Mouse (Mus musculus): ENCODE measurements around the gene Cyp4x1.

The Cyp4x1 gene

DNA sequence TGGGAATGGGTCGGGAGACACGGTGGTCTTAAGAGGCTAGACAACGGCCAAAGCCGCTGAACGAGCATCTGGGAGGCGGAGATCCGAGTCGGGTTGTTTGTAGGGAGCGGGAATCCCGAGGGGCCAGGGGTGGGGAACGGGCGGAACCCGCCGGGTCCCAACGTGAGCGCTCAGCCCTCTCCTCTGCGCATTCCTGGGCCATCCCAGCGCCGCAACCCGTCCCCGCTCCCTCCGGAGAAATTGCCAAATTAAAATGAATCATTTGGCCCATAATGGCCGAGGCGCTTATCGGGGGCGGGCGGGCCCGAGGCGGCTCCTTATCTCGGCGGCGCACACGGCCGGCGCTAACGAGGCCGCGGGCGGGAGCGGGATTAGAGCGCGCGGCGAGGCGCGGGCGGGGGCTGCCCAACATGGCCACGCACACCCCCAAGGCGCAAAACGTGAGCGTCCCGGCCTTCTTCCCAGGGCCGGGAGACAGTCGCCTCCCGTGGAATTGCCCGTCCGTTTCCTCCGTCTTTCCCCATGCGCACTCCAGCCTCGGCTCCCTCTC, 77.6 kb downstream of the Cyp4x1 start, which contains the start of gene Tal1:
TSS of gene Tal1 (plus strand) at position 56 of the 550 bp plus-strand sequence.
- no peak for DNase-seq

Data from lung, postnatal 14 days (tissue).